In genomic region chr4:103410217-103410799, GRCm38 (mm10) we compare ENCODE assay signal across 13 mouse cellular contexts.
"Had no signal": no experiment of that assay in that cellular context is flagged by ENCODE, and none has a peak within 500 bp of the region (broad histone marks: within the 10 kb centered on the region; RNA-seq: fewer than 3 reads in every experiment).

No protein-coding gene starts in this region.

- H3K27me3 ChIP-seq: limb, embryonic 15.5 days; liver, embryonic 12.5 days; midbrain, embryonic 12.5 days; stomach, embryonic 15.5 days had no signal

- H3K4me1 ChIP-seq: limb, embryonic 15.5 days; liver, embryonic 12.5 days; midbrain, embryonic 12.5 days; stomach, embryonic 15.5 days had no signal

- H3K4me3 ChIP-seq: limb, embryonic 15.5 days; liver, embryonic 12.5 days; midbrain, embryonic 12.5 days; myocyte; stomach, embryonic 15.5 days had no signal

- H3K9me3 ChIP-seq: limb, embryonic 15.5 days; liver, embryonic 12.5 days; midbrain, embryonic 12.5 days; stomach, embryonic 15.5 days had no signal

- DNase-seq: kidney, adult 8-10 months; lung, embryonic 14.5 days; lung, postnatal 10 days; lung, postnatal 4 days; right cerebral cortex, postnatal 14 days; thymus, adult 2 months; thymus, postnatal 36 days had no signal

- H3K27ac ChIP-seq: limb, embryonic 15.5 days; liver, embryonic 12.5 days; midbrain, embryonic 12.5 days; stomach, embryonic 15.5 days had no signal

- H3K36me3 ChIP-seq: limb, embryonic 15.5 days; liver, embryonic 12.5 days; midbrain, embryonic 12.5 days; stomach, embryonic 15.5 days had no signal

- H3K4me2 ChIP-seq: limb, embryonic 15.5 days; liver, embryonic 12.5 days; lung, embryonic 14.5 days; midbrain, embryonic 12.5 days; stomach, embryonic 15.5 days had no signal

- ATAC-seq: intestine, embryonic 16.5 days; liver, embryonic 12.5 days had no signal

- H3K9ac ChIP-seq: limb, embryonic 15.5 days; liver, embryonic 12.5 days; lung, embryonic 14.5 days; midbrain, embryonic 12.5 days; stomach, embryonic 15.5 days had no signal
